Mouse (Mus musculus) CH12.LX (cell line): ENCODE data around the gene Sgsm3. TPM values are rescaled to one million over a fixed set of nuclear protein-coding genes. Genes with fewer than 3 reads are reported as not detected.

Source experiments
- DNase-seq: peaks from one replicate; pipeline ENCODE4 v3.0.0-alpha.2; 2013; ENCODE audit errors: extremely low read depth
- H3K27ac ChIP-seq: 2 replicates; pipeline ENCODE4 v1.5.1; 2012; ENCODE audit warnings: low read depth, mild to moderate bottlenecking, control low read depth, moderate library complexity; ENCODE audit not compliant: insufficient read depth
- H3K27me3 ChIP-seq: replicated peaks from 2 replicates; pipeline ENCODE3; 2012; ENCODE audit warnings: inconsistent platforms
- H3K36me3 ChIP-seq, 2 experiments: replicated peaks in 1 of 2; 2 replicates each; pipeline versions ENCODE3 to v1.6.1; 2012; ENCODE audit warnings: inconsistent platforms in 1 of 2, low read length in 1 of 2, mild to moderate bottlenecking in 1 of 2, mixed read lengths in 1 of 2, moderate library complexity in 1 of 2; ENCODE audit not compliant: control insufficient read depth in 1 of 2, insufficient read depth in 1 of 2
- H3K4me1 ChIP-seq, 2 experiments: 2 replicates each; pipeline ENCODE4 v1.6.1; 2012; ENCODE audit warnings: inconsistent platforms in 1 of 2, moderate library complexity in 1 of 2; ENCODE audit not compliant: insufficient read depth in 2 of 2, control insufficient read depth in 1 of 2
- H3K4me2 ChIP-seq: 2 replicates; pipeline ENCODE4 v1.6.1; 2012; ENCODE audit warnings: low read depth, mild to moderate bottlenecking, control low read depth; ENCODE audit not compliant: poor library complexity, insufficient read depth, severe bottlenecking
- H3K4me3 ChIP-seq, 3 experiments: fragments of 150-350 bp in 1 of 3; sonication (generic) in 1 of 3; replicated peaks in 1 of 3; 2 replicates each; pipeline versions ENCODE3 to v1.5.1; 2011 to 2012; ENCODE audit warnings: low read depth in 2 of 3, low read length in 2 of 3, mild to moderate bottlenecking in 2 of 3, moderate library complexity in 2 of 3, control low read depth in 1 of 3, improper control_type of control experiment in 1 of 3, inconsistent platforms in 1 of 3, mixed read lengths in 1 of 3; ENCODE audit not compliant: poor library complexity in 1 of 3
- H3K79me2 ChIP-seq: replicated peaks from 2 replicates; pipeline ENCODE4 v1.6.1; 2012; ENCODE audit warnings: mild to moderate bottlenecking, moderate library complexity; ENCODE audit not compliant: control insufficient read depth, poor library complexity, insufficient read depth, severe bottlenecking; ENCODE audit errors: extremely low read depth
- H3K9ac ChIP-seq: 2 replicates; pipeline ENCODE4 v1.6.1; 2012; ENCODE audit warnings: low read depth, mild to moderate bottlenecking, control low read depth, moderate library complexity; ENCODE audit not compliant: insufficient read depth
- H3K9me3 ChIP-seq: replicated peaks from 2 replicates; pipeline ENCODE3; 2012; ENCODE audit warnings: low read length, inconsistent platforms, mixed read lengths
- CHD1 ChIP-seq: IDR thresholded peaks from 2 replicates; pipeline ENCODE4 v1.6.1; 2012; ENCODE audit warnings: low read depth, low read length, improper control_type of control experiment, inconsistent platforms
- ELF1 ChIP-seq: IDR thresholded peaks from 2 replicates; pipeline ENCODE4 v1.6.1; 2014; ENCODE audit warnings: low read depth, mild to moderate bottlenecking, inconsistent platforms, low read length, improper control_type of control experiment
- EP300 ChIP-seq: IDR thresholded peaks from 2 replicates; pipeline ENCODE4 v1.6.1; 2011; ENCODE audit warnings: low read length, improper control_type of control experiment
- ETS1 ChIP-seq: conservative IDR thresholded peaks from 2 replicates; pipeline ENCODE4 v1.6.1; 2012; ENCODE audit warnings: low read depth, mild to moderate bottlenecking, inconsistent platforms, low read length, improper control_type of control experiment, moderate library complexity
- IRF4 ChIP-seq: IDR thresholded peaks from 2 replicates; pipeline ENCODE4 v1.6.1; 2014; ENCODE audit warnings: low read depth, mild to moderate bottlenecking, inconsistent platforms, low read length, improper control_type of control experiment
- MAZ ChIP-seq: IDR thresholded peaks from 2 replicates; pipeline ENCODE4 v1.6.1; 2012; ENCODE audit warnings: low read depth, mild to moderate bottlenecking, inconsistent platforms, low read length, improper control_type of control experiment, moderate library complexity
- MEF2A ChIP-seq: IDR thresholded peaks from 2 replicates; pipeline ENCODE4 v1.6.1; 2014; ENCODE audit warnings: low read depth, mild to moderate bottlenecking, inconsistent platforms, low read length, improper control_type of control experiment, borderline replicate concordance
- NELFE ChIP-seq: IDR thresholded peaks from 2 replicates; pipeline ENCODE4 v1.6.1; 2011; ENCODE audit warnings: low read depth, low read length, improper control_type of control experiment
- NRF1 ChIP-seq: IDR thresholded peaks from 2 replicates; pipeline ENCODE4 v1.6.1; 2014; ENCODE audit warnings: low read depth, mild to moderate bottlenecking, inconsistent platforms, low read length, improper control_type of control experiment, moderate library complexity
- PAX5 ChIP-seq: IDR thresholded peaks from 2 replicates; pipeline ENCODE4 v1.6.1; 2012; ENCODE audit warnings: low read length, inconsistent platforms, mixed read lengths
- RAD21 ChIP-seq: IDR thresholded peaks from 2 replicates; pipeline ENCODE4 v1.6.1; 2011; ENCODE audit warnings: low read depth, mild to moderate bottlenecking, low read length, improper control_type of control experiment, moderate library complexity
- SIN3A ChIP-seq: IDR thresholded peaks from 2 replicates; pipeline ENCODE4 v1.6.1; 2012; ENCODE audit warnings: low read length, improper control_type of control experiment, inconsistent platforms
- UBTF ChIP-seq: IDR thresholded peaks from 2 replicates; pipeline ENCODE4 v1.6.1; 2012; ENCODE audit warnings: low read depth, mild to moderate bottlenecking, inconsistent platforms, low read length, improper control_type of control experiment, moderate library complexity
- ZKSCAN1 ChIP-seq: IDR thresholded peaks from 2 replicates; pipeline ENCODE4 v1.6.1; 2012; ENCODE audit warnings: low read depth, inconsistent platforms, low read length, improper control_type of control experiment, borderline replicate concordance
- ZMIZ1 ChIP-seq: IDR thresholded peaks from 2 replicates; pipeline ENCODE4 v1.6.1; 2012; ENCODE audit warnings: low read depth, mild to moderate bottlenecking, inconsistent platforms, low read length, improper control_type of control experiment
- dilution Hi-C: fragments of 300-500 bp; cut with MboI; formaldehyde crosslinking; loops from 2 replicates; pipeline ENCODE4 v1.14.3; 2020; ENCODE audit warnings: low sequenced_read_pairs; ENCODE audit not compliant: extremely low pct_unique_long_range_greater_than_20kb, extremely low pct_ligation_motif_present
- in situ Hi-C: fragments of 300-500 bp; cut with MboI; formaldehyde crosslinking; loops from 3 replicates; pipeline ENCODE4 v1.14.3; 2019; ENCODE audit warnings: low sequenced_read_pairs, low pct_ligation_motif_present, low pct_unique_long_range_greater_than_20kb, mixed read lengths
- polyA plus RNA-seq: library from polyadenylated mRNA; unstranded; fragments of >175 nt; gene quantifications from 2 replicates; pipeline ENCODE4 v1.2.1, GENCODE M21; 2012; ENCODE audit warnings: low read depth; ENCODE audit not compliant: insufficient read length
- total RNA-seq, 2 experiments: library from RNA; depleted of rRNA; stranded (reverse); fragments of 300-350 nt in 1 of 2; fragments of >200 nt in 1 of 2; gene quantifications; 2 replicates each; pipeline ENCODE4 v1.2.3; 2012 to 2014

The Sgsm3 gene
- total and polyA plus RNA-seq, 3 experiments, result 14.4 to 25.5 (median 15.0) TPM

DNA sequence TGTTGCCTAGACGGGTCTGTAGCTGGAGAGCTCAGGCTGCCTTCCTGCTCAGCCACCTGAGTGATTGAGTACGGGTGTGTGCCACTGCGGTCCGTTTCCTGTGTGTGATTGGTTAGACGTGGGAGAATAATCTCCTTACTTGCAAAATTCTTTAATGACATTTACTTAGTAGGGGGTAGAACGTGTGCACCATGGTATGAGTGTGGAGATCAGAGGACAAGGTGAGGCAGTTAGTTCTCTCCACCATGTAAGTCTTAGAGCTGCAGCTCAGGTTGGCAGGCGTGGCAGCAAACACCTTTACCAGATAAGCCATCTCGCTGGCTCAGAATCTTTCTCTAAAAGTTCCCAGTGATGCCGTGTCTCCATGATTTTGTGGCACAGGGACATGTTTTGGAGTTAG is 23.6 kb upstream of the Sgsm3 start:
- Histone ChIP-seq H3K4me3 (no peak overlapping the region), H3K4me1 (peaks cover 11 to 17% of the 10 kb centered on the region in 2 experiments), H3K27ac (no peak overlapping the region), H3K9me3 (no peaks in the 10 kb centered on the region), H3K27me3 (no peaks in the 10 kb centered on the region), H3K36me3 (peaks cover 56 to 83% of the 10 kb centered on the region in 2 experiments), H3K79me2 (peaks cover 30% of the 10 kb centered on the region), H3K4me2 (no peak overlapping the region), H3K9ac (no peak overlapping the region)
- no peak for DNase-seq
- dilution Hi-C loops, result no loop called here
- in situ Hi-C loops, result loop anchor here (25.0 kb wide), 1 partner anchor 692 kb away; the partner anchor contains the start of genes Atf4 and Rps19bp1
- TF ChIP-seq NELFE (no peak), PAX5 (no peak), ZKSCAN1 (no peak), UBTF (no peak), NRF1 (no peak)

DNA sequence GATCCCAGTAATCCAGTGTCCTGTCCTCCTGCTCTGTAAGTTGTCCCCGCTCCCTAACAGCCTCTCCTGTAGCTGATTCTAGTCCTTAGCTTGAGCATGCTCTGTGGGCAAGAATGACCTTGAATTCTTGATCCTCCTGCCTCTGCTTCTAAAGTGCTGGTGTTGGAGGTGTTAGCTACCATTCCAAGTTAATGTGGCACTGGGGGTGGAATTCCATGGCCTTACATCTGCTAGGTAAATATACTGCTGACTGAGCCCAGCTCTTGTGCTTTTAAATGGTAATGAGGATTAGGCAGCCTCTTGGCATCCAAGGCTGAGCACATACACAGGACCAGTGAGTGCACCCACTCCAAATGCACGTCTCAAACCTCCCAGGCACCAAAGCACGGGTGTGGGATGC is 22.7 kb upstream of the Sgsm3 start:
- no peak overlapping the region for H3K9ac ChIP-seq
- dilution Hi-C loops, result no loop called here
- H3K27me3 ChIP-seq, result no peaks in the 10 kb centered on the region
- no peak overlapping the region for H3K27ac ChIP-seq
- H3K9me3 ChIP-seq, result no peaks in the 10 kb centered on the region
- H3K4me1 ChIP-seq, result peaks cover 5 to 20% of the 10 kb centered on the region in 2 experiments
- H3K4me2 ChIP-seq, result no peak overlapping the region
- TF ChIP-seq CHD1 (no peak), IRF4 (no peak), ZMIZ1 (no peak), RAD21 (no peak), MAZ (no peak), EP300 (no peak), MEF2A (no peak), SIN3A (no peak), NRF1 (no peak)
- TF ChIP-seq, all 38 proteins: peak for 0
- in situ Hi-C loops, result loop anchor here (25.0 kb wide), 1 partner anchor 693 kb away; the partner anchor contains the start of genes Atf4 and Rps19bp1
- no peak overlapping the region for H3K4me3 ChIP-seq
- peaks cover 62 to 88% of the 10 kb centered on the region in 2 experiments for H3K36me3 ChIP-seq
- peaks cover 23% of the 10 kb centered on the region for H3K79me2 ChIP-seq
- no peak for DNase-seq

GRCm38 (mm10) chr15:80955836-80956438 is 21.6 kb upstream of the Sgsm3 start:
- in situ Hi-C loops, result loop anchor here (25.0 kb wide), 1 partner anchor 694 kb away; the partner anchor contains the start of genes Atf4 and Rps19bp1
- Histone ChIP-seq H3K9me3 (no peaks in the 10 kb centered on the region), H3K4me2 (no peak overlapping the region), H3K9ac (no peak overlapping the region), H3K4me1 (peaks cover 5 to 19% of the 10 kb centered on the region in 2 experiments; a peak in 2 of 4 replicates), H3K27ac (no peak overlapping the region), H3K27me3 (no peaks in the 10 kb centered on the region), H3K79me2 (peaks cover 13% of the 10 kb centered on the region), H3K4me3 (no peak overlapping the region), H3K36me3 (peaks cover 71 to 88% of the 10 kb centered on the region in 2 experiments)
- dilution Hi-C loops, result no loop called here
- TF ChIP-seq IRF4 (no peak), UBTF (no peak), ETS1 (no peak), NRF1 (no peak), ZMIZ1 (no peak), ELF1 (no peak), EP300 (no peak)
- no peak for DNase-seq
